Mouse (Mus musculus) left cerebral cortex, adult 11 months (tissue): ENCODE data around the gene Mdk.
A peak's percentile ranks its signal among the peaks of the same experiment; 100 is the strongest.

Experiments used
- DNase-seq: peaks from one replicate; pipeline ENCODE4 v3.0.0; 2022; ENCODE audit warnings: low spot score

Gene Mdk

DNA sequence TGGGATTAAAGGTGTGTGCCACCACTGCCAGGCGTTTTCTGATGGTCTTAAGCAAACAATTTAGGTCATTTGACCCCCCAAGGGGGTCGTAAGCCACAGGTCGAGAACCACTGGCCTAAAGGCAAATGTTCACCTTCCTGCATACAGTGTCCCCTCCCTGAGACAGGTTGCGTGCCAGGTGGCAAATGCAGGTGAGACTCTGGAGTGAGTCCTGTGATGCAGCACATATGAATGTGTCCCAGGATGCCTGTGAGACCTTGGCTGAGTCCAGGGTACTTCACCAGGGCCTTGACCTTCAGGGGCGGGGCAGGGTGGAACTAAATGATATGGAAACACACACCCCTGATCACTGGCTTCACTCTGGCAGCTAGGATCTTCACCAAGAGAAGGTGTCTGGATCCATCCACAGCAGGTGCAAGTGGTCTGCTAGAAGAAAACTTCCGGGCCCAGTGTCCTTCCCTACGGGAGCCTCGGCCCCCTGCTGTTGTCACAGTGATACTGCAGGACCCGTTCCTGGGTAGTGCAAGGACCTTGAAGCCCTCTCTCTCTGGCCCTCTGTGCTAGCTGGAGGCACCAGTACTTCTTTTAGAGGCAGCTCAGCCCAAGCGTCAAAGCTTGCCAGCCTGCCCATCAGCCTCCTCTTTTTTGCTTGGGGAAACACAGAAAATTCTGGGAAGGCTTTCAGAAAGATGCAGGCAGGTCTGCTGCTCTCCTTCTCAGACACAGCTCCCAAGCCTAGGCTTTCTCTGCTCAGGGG is 26.8 kb upstream of the Mdk start:
- no peak for DNase-seq

- no peak for DNase-seq
Observed at GRCm38 (mm10) chr2:91958049-91958448, 26.0 kb upstream of the Mdk start.

DNA sequence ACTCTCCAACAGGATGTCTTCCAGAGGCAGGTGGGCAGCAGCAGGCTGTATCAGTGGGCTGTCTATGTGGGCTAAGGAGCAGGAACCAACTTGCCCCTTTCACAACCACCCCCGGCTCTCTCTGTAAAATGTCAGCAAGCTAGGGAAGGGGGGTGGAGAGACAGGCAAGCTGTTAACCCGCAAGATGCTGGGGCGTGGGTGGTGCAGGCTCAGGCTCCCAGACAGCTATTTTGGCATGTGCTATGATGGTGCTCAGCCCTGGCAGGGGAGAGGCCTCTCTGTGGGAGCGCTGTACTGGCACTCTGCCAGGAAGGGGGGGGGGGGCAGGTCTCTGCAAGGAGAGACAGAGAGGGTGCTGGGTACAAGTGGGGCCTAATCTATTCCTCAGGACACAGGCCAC is 25.0 kb upstream of the Mdk start:
- peak; percentile 89 for DNase-seq

GRCm38 (mm10) chr2:91955875-91956274 is 23.8 kb upstream of the Mdk start:
- DNase-seq: no peak

- DNase-seq: no peak
Observed at GRCm38 (mm10) chr2:91955121-91955591, 23.1 kb upstream of the Mdk start.

GRCm38 (mm10) chr2:91953825-91954224 is 21.7 kb upstream of the Mdk start:
- no peak for DNase-seq

GRCm38 (mm10) chr2:91950275-91951085 is 18.4 kb upstream of the Mdk start:
- no peak for DNase-seq

DNA sequence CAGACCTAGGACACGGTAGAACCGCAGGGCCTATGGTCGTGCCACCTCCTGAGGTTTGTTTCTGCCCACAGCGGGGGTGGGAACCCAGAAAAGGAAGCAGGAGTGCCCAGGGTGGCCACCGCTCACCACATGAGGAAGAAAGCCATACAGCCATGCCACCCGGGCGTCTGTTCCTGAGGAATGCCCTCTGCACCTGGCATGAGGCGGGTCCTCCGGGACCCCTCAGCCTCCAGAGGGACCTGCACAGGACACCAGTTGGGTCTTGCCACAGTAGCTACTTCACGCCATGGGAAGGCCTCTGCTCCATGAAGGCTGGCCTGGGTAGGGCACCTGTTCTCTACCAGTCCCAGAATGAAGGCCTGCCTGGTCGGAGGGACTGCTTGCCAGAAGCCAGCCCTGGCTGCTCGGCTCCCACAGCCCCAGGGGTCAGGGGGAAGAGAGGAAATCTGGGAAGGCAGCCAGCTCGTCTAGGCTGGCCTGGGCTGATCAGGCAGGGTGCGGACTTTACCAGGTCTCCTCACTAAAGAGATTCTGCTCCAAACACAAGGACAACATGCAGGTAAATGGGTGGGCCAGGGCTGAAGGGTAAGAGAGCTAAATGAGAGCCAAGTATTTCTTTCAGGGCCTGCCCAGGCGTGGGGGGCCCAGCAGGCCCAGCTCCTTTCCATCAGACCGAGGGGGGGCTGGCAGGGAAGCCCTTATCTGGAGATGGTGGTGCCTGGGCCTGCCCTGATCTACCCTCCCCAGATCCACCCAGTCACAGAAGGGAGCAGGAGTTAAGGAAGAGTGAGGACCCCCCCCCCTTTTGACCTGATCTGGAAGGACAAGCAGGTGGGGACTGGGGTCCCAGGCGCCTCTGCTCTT is 17.5 kb upstream of the Mdk start:
- no peak for DNase-seq

DNA sequence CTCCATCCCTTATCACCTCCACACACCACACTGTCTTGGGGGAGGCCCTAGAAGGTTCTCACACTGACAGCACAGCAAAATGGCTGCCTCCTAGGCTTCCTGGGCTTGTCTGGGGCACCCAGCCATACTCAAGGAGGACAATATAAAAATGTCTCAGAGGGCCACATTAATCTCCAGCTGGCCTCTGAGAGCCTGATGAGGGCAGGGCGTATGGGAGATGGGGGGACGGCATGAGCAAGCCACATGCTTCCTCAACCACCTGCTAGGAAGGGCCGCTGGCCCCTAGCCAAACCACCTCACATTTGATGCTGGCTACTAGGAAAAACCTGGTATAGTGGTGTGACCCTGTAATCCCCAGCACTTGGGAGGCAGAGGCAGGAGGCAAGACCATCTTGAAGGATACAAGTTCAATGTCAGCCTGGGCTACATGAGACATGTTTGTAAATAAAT is 16.7 kb upstream of the Mdk start:
- no peak for DNase-seq

DNA sequence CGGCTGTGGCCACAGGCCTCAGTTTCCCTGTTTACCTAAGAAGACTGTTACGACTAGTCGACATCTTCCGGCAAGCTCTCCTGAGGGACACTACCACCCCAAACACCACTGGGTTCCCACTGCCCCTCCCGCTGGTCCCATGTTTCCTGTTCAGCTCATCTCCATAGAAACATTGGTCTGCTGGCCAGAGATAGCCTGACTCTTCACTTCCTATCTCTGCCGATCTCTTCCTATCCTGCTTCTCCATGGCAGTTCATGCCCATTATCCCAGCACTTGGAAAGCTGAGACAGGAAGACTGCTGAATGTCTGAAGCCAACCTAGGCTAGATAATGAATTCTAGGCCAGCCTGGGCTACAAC is 16.0 kb upstream of the Mdk start:
- DNase-seq: no peak

DNA sequence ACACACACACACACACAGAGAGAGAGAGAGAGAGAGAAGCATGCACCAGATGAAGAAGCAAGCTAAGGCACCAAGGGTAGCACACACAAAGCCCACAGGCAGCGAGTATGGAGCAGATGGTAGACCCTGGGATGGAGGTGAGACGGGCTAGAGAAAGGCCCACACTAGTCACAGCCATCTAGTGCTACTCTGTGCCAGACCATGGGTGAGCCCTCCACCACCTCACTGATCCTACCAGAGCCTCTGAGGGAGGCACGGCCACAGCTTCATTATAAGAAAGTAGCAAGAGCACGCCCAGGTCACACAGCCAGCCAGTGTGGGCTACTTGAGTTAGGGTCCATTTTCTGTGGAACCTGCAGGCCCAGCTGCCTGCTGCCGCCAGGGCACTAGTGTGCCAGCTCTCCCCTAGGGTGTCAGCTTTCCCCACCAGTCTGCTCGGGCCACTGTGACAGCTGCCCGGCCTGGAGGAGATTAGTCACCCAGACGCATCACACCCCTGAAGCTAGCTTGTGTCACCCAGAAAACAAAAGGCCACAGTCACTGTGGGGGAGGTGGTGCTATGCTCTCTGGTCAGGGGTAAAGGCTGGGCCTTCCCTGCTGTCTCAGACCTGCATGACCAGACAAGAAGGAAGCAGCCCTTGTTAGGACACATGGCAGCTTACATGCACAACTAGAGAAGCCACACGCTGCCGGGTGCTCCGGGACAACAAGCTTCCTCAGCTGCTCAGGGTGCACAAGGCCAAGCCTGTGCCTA is 15.5 kb upstream of the Mdk start:
- no peak for DNase-seq

DNA sequence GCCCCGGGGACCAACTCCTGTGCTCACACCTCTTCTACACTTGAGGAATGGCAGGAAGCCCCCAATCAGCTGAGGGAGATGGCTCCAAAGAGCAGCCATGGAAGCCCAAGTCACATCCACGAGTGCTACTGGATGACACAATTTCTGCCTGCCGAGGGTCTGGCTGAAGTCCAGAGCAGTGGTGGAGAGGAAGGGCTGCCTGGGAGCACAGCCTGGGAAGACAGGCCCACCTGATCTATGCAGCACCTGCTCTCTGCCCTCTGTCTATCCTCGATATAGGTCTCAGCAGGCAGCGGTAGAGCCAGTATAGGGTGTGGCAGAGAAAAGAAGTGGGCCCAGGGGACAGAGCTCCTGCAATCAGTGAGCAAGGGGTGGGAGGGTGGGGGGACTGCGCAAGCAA is 14.7 kb upstream of the Mdk start:
- DNase-seq: no peak

DNA sequence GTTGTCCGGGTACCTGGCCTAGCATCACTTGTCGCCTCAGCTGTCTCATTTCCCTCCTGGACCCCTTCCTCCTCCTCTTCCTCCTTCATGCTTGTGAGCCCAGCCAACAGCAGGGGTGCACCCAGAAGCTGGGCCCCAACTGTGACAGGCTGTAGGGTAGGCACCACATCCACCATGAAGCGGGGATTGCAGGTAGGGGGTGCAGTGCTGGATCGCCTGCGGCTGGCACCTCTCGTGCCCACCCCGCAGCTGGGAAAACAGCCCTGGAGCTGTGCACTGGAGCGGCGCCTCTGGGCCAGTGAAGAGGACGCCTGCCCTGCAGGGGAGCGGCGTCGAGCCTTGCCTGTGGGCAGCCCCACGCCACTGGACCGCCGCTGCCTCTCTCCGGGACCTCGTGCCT is 13.4 kb upstream of the Mdk start, which contains the start of gene Gm9821:
Gene Gm9821, plus strand, starts transcription at position 221 of the 400 bp plus-strand sequence.
- DNase-seq: no peak

DNA sequence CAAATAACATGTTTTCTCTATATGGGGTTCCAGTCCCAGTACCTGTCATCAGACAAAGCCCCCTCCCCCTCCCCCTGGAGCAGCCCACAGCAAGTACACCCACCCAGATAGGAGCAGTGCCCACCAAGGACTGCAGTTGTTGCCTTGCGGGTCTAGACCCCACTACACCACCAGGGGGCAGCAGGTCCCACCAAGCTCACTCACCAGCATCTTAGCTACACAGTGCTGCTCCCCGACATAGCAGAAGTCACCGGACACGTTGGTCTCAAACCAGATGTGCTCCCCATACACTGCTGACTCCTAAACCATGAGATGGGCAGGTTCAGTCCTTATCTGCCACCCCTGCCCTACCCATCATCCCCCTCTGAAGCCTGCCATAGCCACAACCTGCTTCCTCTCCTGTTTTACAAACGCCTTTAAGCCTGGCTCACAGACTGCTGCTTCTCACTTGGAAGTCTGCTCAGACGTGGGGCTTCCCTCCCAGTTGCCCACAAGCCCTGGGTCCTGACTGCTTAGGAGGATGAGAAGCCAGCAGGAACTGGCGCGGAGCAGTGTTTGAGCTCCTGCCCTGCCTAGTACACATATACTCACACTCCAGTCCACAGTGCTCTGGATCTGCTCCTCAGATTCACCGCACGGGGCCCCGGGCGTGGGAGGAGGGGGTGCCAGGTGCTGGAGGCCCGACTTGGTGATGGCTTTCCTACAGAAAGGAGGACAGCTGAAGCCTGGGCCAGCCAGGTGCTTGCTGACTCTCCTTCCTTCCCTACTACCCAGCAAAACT is 12.3 kb upstream of the Mdk start:
- DNase-seq: peak; percentile 68

DNA sequence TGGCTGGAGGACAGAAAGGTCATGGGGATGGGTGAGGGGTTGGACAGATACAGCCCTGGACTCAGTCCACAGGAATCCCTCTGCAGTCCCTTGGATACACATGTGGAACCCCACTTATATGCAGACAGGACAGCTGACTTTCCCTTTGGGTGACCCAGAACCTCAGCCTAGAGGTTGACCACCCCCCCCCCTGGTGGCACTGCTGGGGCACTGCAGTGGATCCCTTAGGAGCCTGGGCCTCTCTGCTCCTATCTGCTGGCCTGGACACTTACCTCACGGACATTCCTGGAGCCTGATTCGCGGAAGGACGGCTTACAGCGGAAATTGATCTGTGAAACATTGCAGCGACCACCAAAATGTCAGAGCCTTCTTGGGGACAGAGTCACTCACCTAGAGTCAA is 10.3 kb upstream of the Mdk start:
- DNase-seq: no peak

- no peak for DNase-seq
Observed at GRCm38 (mm10) chr2:91939303-91939935, 7.3 kb upstream of the Mdk start.

- no peak for DNase-seq
Observed at GRCm38 (mm10) chr2:91936154-91936553, 4.1 kb upstream of the Mdk start.

DNA sequence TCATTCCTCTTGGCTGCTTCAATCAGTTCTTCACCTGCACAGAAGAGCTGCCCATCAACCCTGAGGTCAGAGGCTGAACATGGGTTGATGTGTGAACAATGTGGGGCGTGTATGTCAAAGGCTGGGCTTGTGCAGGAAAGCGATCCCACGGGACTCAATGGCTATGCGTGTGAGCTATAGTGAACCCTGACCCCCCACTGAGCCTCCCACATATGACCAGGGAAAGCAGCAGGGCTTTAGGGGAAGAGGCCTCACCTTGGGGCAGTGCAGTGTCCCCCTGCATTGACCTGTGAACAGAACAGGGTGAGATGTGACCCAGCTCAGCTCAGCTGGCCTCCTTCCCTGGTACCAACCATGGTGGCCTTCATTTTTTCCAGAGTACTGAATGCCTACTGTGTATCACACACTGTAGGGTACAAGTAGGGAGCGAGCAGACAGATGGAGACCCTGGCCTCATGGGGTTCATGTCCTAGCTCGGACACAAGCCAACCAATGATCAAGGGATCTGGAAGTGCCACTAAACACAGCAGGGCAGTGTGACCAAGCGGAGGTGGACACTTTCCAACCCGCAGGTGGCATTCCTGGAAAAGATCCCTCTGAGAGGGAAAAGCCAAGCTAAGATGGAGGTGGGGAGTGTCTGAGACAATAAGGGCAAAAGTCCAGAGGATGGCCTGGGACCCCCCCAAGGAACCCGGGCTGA is 2.9 kb upstream of the Mdk start:
- no peak for DNase-seq

DNA sequence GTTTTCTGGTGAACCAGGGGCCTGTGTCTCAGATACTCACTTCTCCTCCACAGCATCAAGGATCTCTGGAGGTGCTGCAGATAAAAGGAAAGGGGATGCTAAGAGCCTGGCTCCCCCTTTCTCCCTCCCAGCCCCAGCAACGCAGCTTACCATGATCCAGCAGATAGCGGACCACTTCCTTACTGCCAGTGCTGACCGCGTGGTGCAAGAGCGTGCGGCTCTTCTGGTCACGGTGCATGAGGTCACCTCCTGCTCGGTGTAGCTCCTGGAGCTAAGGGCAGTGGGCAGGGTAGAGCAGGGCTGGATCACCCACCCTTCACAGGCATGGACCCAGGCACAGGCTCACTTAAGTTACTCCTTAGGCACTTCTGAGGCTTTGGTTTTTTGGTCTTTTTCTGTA is 1.9 kb upstream of the Mdk start:
- DNase-seq: no peak

- no peak for DNase-seq
Observed at GRCm38 (mm10) chr2:91933471-91933870, 1.4 kb upstream of the Mdk start.
